Mouse (Mus musculus) stomach, embryonic 16.5 days (tissue): ENCODE data around the gene Ireb2. TPM values are rescaled to one million over a fixed set of nuclear protein-coding genes. Genes with fewer than 3 reads are reported as not detected.

Experiments used
- ATAC-seq: fragments of 200-750 bp; cut with Nextera tagmentation; 2 replicates; pipeline ENCODE4 v1.8.0; 2017; ENCODE audit warnings: moderate number of reproducible peaks, moderate TSS enrichment; ENCODE audit not compliant: insufficient read depth, low FRiP score
- H3K27ac ChIP-seq: fragments of 300-500 bp; sonication (generic); 2 replicates; pipeline ENCODE4 v1.5.1; 2014; ENCODE audit warnings: low read length
- H3K27me3 ChIP-seq: fragments of 300-500 bp; sonication (generic); 2 replicates; pipeline ENCODE4 v1.6.1; 2014; ENCODE audit warnings: low read length, control low read depth, mixed read lengths; ENCODE audit not compliant: control insufficient read depth, insufficient read depth
- H3K36me3 ChIP-seq: fragments of 300-500 bp; sonication (generic); 2 replicates; pipeline ENCODE4 v1.6.1; 2014; ENCODE audit warnings: low read length; ENCODE audit not compliant: control insufficient read depth, insufficient read depth
- H3K4me1 ChIP-seq: fragments of 300-500 bp; sonication (generic); 2 replicates; pipeline ENCODE4 v1.6.1; 2014; ENCODE audit warnings: low read length, control low read depth, mixed read lengths; ENCODE audit not compliant: control insufficient read depth, insufficient read depth
- H3K4me2 ChIP-seq: fragments of 300-500 bp; sonication (generic); 2 replicates; pipeline ENCODE4 v1.6.1; 2014; ENCODE audit warnings: low read depth, low read length, mixed read lengths
- H3K4me3 ChIP-seq: fragments of 300-500 bp; sonication (generic); replicated peaks from 2 replicates; pipeline ENCODE4 v1.5.1; 2014; ENCODE audit warnings: mild to moderate bottlenecking, low read length
- H3K9ac ChIP-seq: fragments of 300-500 bp; sonication (generic); 2 replicates; pipeline ENCODE4 v1.6.1; 2014; ENCODE audit warnings: low read length
- H3K9me3 ChIP-seq: fragments of 300-500 bp; sonication (generic); replicated peaks from 2 replicates; pipeline ENCODE4 v1.6.1; 2016; ENCODE audit warnings: low read length, control low read depth; ENCODE audit not compliant: control insufficient read depth
- WGBS: fragments of 180-500 bp; shearing (Covaris S2); extraction: QIAGEN DNeasy Blood & Tissue Kit; methylation state at CpG from one replicate; pipeline ENCODE4 v1.1.7; 2014; 5-methylcytosine and 5-hydroxymethylcytosine counted together
- polyA plus RNA-seq: library from polyadenylated mRNA; unstranded; fragments of >200 nt; fragmentation: Nextera tagmentation; extraction: Ambion mirVana; gene quantifications from 2 replicates; pipeline ENCODE4 v1.2.1, GENCODE M21; 2015

Ireb2 gene
- polyA plus RNA-seq, 1 experiment from 2014 or later = 31.5 TPM

- no peak for ATAC-seq
- peaks cover 6% of the 10 kb centered on the region; the same call in 1 of the 2 replicates for H3K4me1 ChIP-seq
- WGBS = 59% methylated on average over 5 of the region's 5 CpGs
Measured at GRCm38 (mm10) chr9:54918781-54919180, 55.2 kb downstream of the Ireb2 start.

GRCm38 (mm10) chr9:54919946-54920345 is 56.4 kb downstream of the Ireb2 start:
- Histone ChIP-seq H3K4me1 (peaks cover 6% of the 10 kb centered on the region; the same call in 1 of the 2 replicates), H3K27me3 (no peaks in the 10 kb centered on the region), H3K36me3 (peaks cover 8% of the 10 kb centered on the region; the same call in 1 of the 2 replicates), H3K27ac (no peak overlapping the region), H3K4me2 (no peak overlapping the region), H3K9me3 (0 out of 2 replicates have a peak, but pooled peaks cover 6% of the 10 kb centered on the region), H3K9ac (no peak overlapping the region), H3K4me3 (no peak overlapping the region)
- 62% methylated on average over 4 of the region's 4 CpGs for WGBS
- no peak for ATAC-seq

More at GRCm38 (mm10) chr9:54918781-54919180, 55.2 kb downstream of the Ireb2 start:
- Histone ChIP-seq H3K9me3 (0 out of 2 replicates have a peak, but pooled peaks cover 6% of the 10 kb centered on the region), H3K9ac (no peak overlapping the region), H3K36me3 (peaks cover 8% of the 10 kb centered on the region; the same call in 1 of the 2 replicates), H3K27ac (no peak overlapping the region), H3K27me3 (no peaks in the 10 kb centered on the region), H3K4me2 (no peak overlapping the region), H3K4me3 (no peak overlapping the region)

- no peaks in the 10 kb centered on the region for H3K36me3 ChIP-seq
- ATAC-seq = no peak
- no peak overlapping the region for H3K4me3 ChIP-seq
- H3K4me1 ChIP-seq = no peaks in the 10 kb centered on the region
- 91% methylated on average over 1 of the region's 1 CpGs for WGBS
- H3K9me3 ChIP-seq = no peaks in the 10 kb centered on the region
- no peak overlapping the region for H3K9ac ChIP-seq
- no peaks in the 10 kb centered on the region for H3K27me3 ChIP-seq
- H3K27ac ChIP-seq = no peak overlapping the region
- no peak overlapping the region for H3K4me2 ChIP-seq
Measured at GRCm38 (mm10) chr9:54930741-54931140, 67.2 kb downstream of the Ireb2 start.

GRCm38 (mm10) chr9:54931765-54932164 is 68.2 kb downstream of the Ireb2 start:
- Histone ChIP-seq H3K27me3 (no peaks in the 10 kb centered on the region), H3K27ac (no peak overlapping the region), H3K4me3 (no peak overlapping the region), H3K9ac (no peak overlapping the region), H3K36me3 (no peaks in the 10 kb centered on the region), H3K4me1 (no peaks in the 10 kb centered on the region), H3K4me2 (no peak overlapping the region), H3K9me3 (no peaks in the 10 kb centered on the region)
- 10% methylated on average over 1 of the region's 1 CpGs for WGBS
- ATAC-seq = no peak

GRCm38 (mm10) chr9:54932379-54932778 is 68.8 kb downstream of the Ireb2 start:
- no peaks in the 10 kb centered on the region for H3K4me1 ChIP-seq
- H3K9me3 ChIP-seq = no peaks in the 10 kb centered on the region
- ATAC-seq = no peak
- no peaks in the 10 kb centered on the region for H3K27me3 ChIP-seq
- no peak overlapping the region for H3K4me3 ChIP-seq
- H3K36me3 ChIP-seq = no peaks in the 10 kb centered on the region
- H3K4me2 ChIP-seq = no peak overlapping the region
- no peak overlapping the region for H3K27ac ChIP-seq
- no peak overlapping the region for H3K9ac ChIP-seq
- 57% methylated on average over 2 of the region's 2 CpGs for WGBS

- 86% methylated on average over 4 of the region's 4 CpGs for WGBS
- H3K27me3 ChIP-seq = no peaks in the 10 kb centered on the region
- H3K9ac ChIP-seq = no peak overlapping the region
- H3K27ac ChIP-seq = no peak overlapping the region
- no peak overlapping the region for H3K4me3 ChIP-seq
- H3K36me3 ChIP-seq = no peaks in the 10 kb centered on the region
- no peak overlapping the region for H3K4me2 ChIP-seq
- no peaks in the 10 kb centered on the region for H3K4me1 ChIP-seq
- H3K9me3 ChIP-seq = no peaks in the 10 kb centered on the region
- ATAC-seq = no peak
Measured at GRCm38 (mm10) chr9:54942071-54942470, 78.5 kb downstream of the Ireb2 start.

GRCm38 (mm10) chr9:54944467-54944866 is 80.9 kb downstream of the Ireb2 start:
- no peaks in the 10 kb centered on the region for H3K27me3 ChIP-seq
- no peak overlapping the region for H3K27ac ChIP-seq
- H3K4me1 ChIP-seq = no peaks in the 10 kb centered on the region
- no peaks in the 10 kb centered on the region for H3K9me3 ChIP-seq
- H3K9ac ChIP-seq = no peak overlapping the region
- H3K4me3 ChIP-seq = no peak overlapping the region
- H3K36me3 ChIP-seq = no peaks in the 10 kb centered on the region
- WGBS = 64% methylated on average over 2 of the region's 2 CpGs
- no peak for ATAC-seq
- no peak overlapping the region for H3K4me2 ChIP-seq

- no peak overlapping the region for H3K4me2 ChIP-seq
- ATAC-seq = no peak
- H3K27ac ChIP-seq = no peak overlapping the region
- no peaks in the 10 kb centered on the region for H3K9me3 ChIP-seq
- no peaks in the 10 kb centered on the region; the same call in 1 of the 2 replicates for H3K4me1 ChIP-seq
- no peak overlapping the region for H3K9ac ChIP-seq
- 64% methylated on average over 16 of the region's 16 CpGs for WGBS
- no peak overlapping the region for H3K4me3 ChIP-seq
- no peaks in the 10 kb centered on the region for H3K27me3 ChIP-seq
- H3K36me3 ChIP-seq = no peaks in the 10 kb centered on the region
Measured at GRCm38 (mm10) chr9:54946256-54946655, 82.7 kb downstream of the Ireb2 start.

GRCm38 (mm10) chr9:54949465-54949864 is 85.9 kb downstream of the Ireb2 start:
- Histone ChIP-seq H3K4me3 (no peak overlapping the region), H3K27ac (no peak overlapping the region), H3K9me3 (no peaks in the 10 kb centered on the region), H3K4me2 (no peak overlapping the region), H3K4me1 (peaks cover 8% of the 10 kb centered on the region; the same call in 1 of the 2 replicates), H3K9ac (no peak overlapping the region), H3K27me3 (no peaks in the 10 kb centered on the region), H3K36me3 (peaks cover 4% of the 10 kb centered on the region)
- ATAC-seq = no peak
